Mouse (Mus musculus): ENCODE data around the gene Kbtbd6. TPM values are rescaled to one million over a fixed set of nuclear protein-coding genes. Genes with fewer than 3 reads are reported as not detected.

The Kbtbd6 gene
- polyA plus RNA-seq, 1 experiment, result not detected

- Histone ChIP-seq H3K4me3 (ENCODE audit: insufficient read depth, low read depth, low read length) (no peak overlapping the region), H3K27ac (ENCODE audit: insufficient read depth, low read depth, low read length) (no peak overlapping the region), H3K4me1 (ENCODE audit: control insufficient read depth, insufficient read depth, low read length) (no peaks in the 10 kb centered on the region)
- TF ChIP-seq POLR2A (IDR thresholded peaks at IDR 0.05; ENCODE audit: insufficient read depth, low read depth, low read length) (no peak), CTCF (IDR thresholded peaks at IDR 0.05; ENCODE audit: insufficient read depth, low read depth, low read length) (no peak)
- WGBS, result 84% methylated on average over 2 of the region's 2 CpGs
These were observed 21.7 kb downstream of the Kbtbd6 start for GRCm38 (mm10) chr14:79473384-79473783.

- WGBS, result 1% methylated on average over 90 of the region's 96 CpGs
- peak within 1 kb of the TSS; percentile 96 for H3K27ac ChIP-seq (ENCODE audit: insufficient read depth, low read depth, low read length)
- peak within 1 kb of the TSS; percentile 85 for H3K4me3 ChIP-seq (ENCODE audit: insufficient read depth, low read depth, low read length)
- TF ChIP-seq CTCF (IDR thresholded peaks at IDR 0.05; ENCODE audit: insufficient read depth, low read depth, low read length) (no peak), POLR2A (IDR thresholded peaks at IDR 0.05; ENCODE audit: insufficient read depth, low read depth, low read length) (peak; percentile 65; the same call in 1 of the 2 replicates)
- H3K4me1 ChIP-seq (ENCODE audit: control insufficient read depth, insufficient read depth, low read length), result peaks cover 12% of the 10 kb centered on the region
These were observed 29.1 kb downstream of the Kbtbd6 start, which contains the start of gene Elf1 for GRCm38 (mm10) chr14:79480624-79481338. TSS of gene Elf1 (plus strand) at chr14:79481194.

GRCm38 (mm10) chr14:79481339-79482151 lies 29.9 kb downstream of the Kbtbd6 start, which contains the start of gene Wbp4:
TSS of gene Wbp4 (minus strand) at chr14:79481520.
- Histone ChIP-seq H3K4me1 (ENCODE audit: control insufficient read depth, insufficient read depth, low read length) (peaks cover 13% of the 10 kb centered on the region), H3K27ac (ENCODE audit: insufficient read depth, low read depth, low read length) (peak within 1 kb of the TSS; percentile 96), H3K4me3 (ENCODE audit: insufficient read depth, low read depth, low read length) (peak within 1 kb of the TSS; percentile 85)
- TF ChIP-seq CTCF (IDR thresholded peaks at IDR 0.05; ENCODE audit: insufficient read depth, low read depth, low read length) (no peak), POLR2A (IDR thresholded peaks at IDR 0.05; ENCODE audit: insufficient read depth, low read depth, low read length) (peak; percentile 13)
- WGBS, result under 1% methylated on average over 86 of the region's 86 CpGs

GRCm38 (mm10) chr14:79482251-79482661 lies 30.6 kb downstream of the Kbtbd6 start:
- Histone ChIP-seq H3K4me1 (ENCODE audit: control insufficient read depth, insufficient read depth, low read length) (peaks cover 21% of the 10 kb centered on the region), H3K4me3 (ENCODE audit: insufficient read depth, low read depth, low read length) (peak overlapping the region; percentile 85), H3K27ac (ENCODE audit: insufficient read depth, low read depth, low read length) (peak overlapping the region; percentile 96)
- TF ChIP-seq POLR2A (IDR thresholded peaks at IDR 0.05; ENCODE audit: insufficient read depth, low read depth, low read length) (no peak), CTCF (IDR thresholded peaks at IDR 0.05; ENCODE audit: insufficient read depth, low read depth, low read length) (no peak)
- under 1% methylated on average over 11 of the region's 11 CpGs for WGBS

GRCm38 (mm10) chr14:79482747-79483355 lies 31.2 kb downstream of the Kbtbd6 start:
- TF ChIP-seq CTCF (IDR thresholded peaks at IDR 0.05; ENCODE audit: insufficient read depth, low read depth, low read length) (no peak), POLR2A (IDR thresholded peaks at IDR 0.05; ENCODE audit: insufficient read depth, low read depth, low read length) (no peak)
- Histone ChIP-seq H3K4me3 (ENCODE audit: insufficient read depth, low read depth, low read length) (peak overlapping the region; percentile 37), H3K4me1 (ENCODE audit: control insufficient read depth, insufficient read depth, low read length) (peaks cover 21% of the 10 kb centered on the region), H3K27ac (ENCODE audit: insufficient read depth, low read depth, low read length) (peak overlapping the region; percentile 96)
- WGBS, result 14% methylated on average over 15 of the region's 15 CpGs

GRCm38 (mm10) chr14:79483611-79484120 lies 32.0 kb downstream of the Kbtbd6 start:
- TF ChIP-seq POLR2A (IDR thresholded peaks at IDR 0.05; ENCODE audit: insufficient read depth, low read depth, low read length), result no peak
- H3K27ac ChIP-seq (ENCODE audit: insufficient read depth, low read depth, low read length), result peak overlapping the region; percentile 15; the same call in 1 of the 2 replicates
- WGBS, result 81% methylated on average over 8 of the region's 8 CpGs
- H3K4me1 ChIP-seq (ENCODE audit: control insufficient read depth, insufficient read depth, low read length), result peaks cover 21% of the 10 kb centered on the region
- H3K4me3 ChIP-seq (ENCODE audit: insufficient read depth, low read depth, low read length), result no peak overlapping the region

GRCm38 (mm10) chr14:79486617-79486992 lies 35.0 kb downstream of the Kbtbd6 start:
- Histone ChIP-seq H3K4me1 (ENCODE audit: control insufficient read depth, insufficient read depth, low read length) (peaks cover 19% of the 10 kb centered on the region), H3K4me3 (ENCODE audit: insufficient read depth, low read depth, low read length) (no peak overlapping the region), H3K27ac (ENCODE audit: insufficient read depth, low read depth, low read length) (no peak overlapping the region)
- 31% methylated on average over 8 of the region's 8 CpGs for WGBS
- TF ChIP-seq POLR2A (IDR thresholded peaks at IDR 0.05; ENCODE audit: insufficient read depth, low read depth, low read length), result no peak
- TF ChIP-seq CTCF (IDR thresholded peaks at IDR 0.05; ENCODE audit: insufficient read depth, low read depth, low read length), result no peak

- peak overlapping the region; percentile 48 for H3K4me3 ChIP-seq (ENCODE audit: insufficient read depth, low read depth, low read length)
- TF ChIP-seq POLR2A (IDR thresholded peaks at IDR 0.05; ENCODE audit: insufficient read depth, low read depth, low read length), result no peak
- TF ChIP-seq CTCF (IDR thresholded peaks at IDR 0.05; ENCODE audit: insufficient read depth, low read depth, low read length), result no peak
- 12% methylated on average over 19 of the region's 19 CpGs for whole genome bisulfite sequencing
- H3K4me1 ChIP-seq (ENCODE audit: control insufficient read depth, insufficient read depth, low read length), result peaks cover 19% of the 10 kb centered on the region
- H3K27ac ChIP-seq (ENCODE audit: insufficient read depth, low read depth, low read length), result peak overlapping the region; percentile 1; the same call in 1 of the 2 replicates
These were observed 35.5 kb downstream of the Kbtbd6 start for GRCm38 (mm10) chr14:79486993-79487731.

Data from olfactory bulb, adult 2 months (tissue).